Mouse (Mus musculus): Measurements from ENCODE around the gene Nemf. TPM values are rescaled to one million over a fixed set of nuclear protein-coding genes. Genes with fewer than 3 reads are reported as not detected.

The Nemf gene
- polyA plus RNA-seq, 1 experiment from 2014 or later = 66.8 TPM

GRCm38 (mm10) chr12:69373850-69374766 is 17.1 kb upstream of the Nemf start:
- Histone ChIP-seq H3K27ac (no peak overlapping the region), H3K36me3 (ENCODE audit: insufficient read depth, low read length) (no peaks in the 10 kb centered on the region), H3K4me2 (ENCODE audit: low read length) (peak overlapping the region; percentile 82), H3K9me3 (replicated peaks; ENCODE audit: low read length) (no peaks in the 10 kb centered on the region), H3K4me1 (replicated peaks; ENCODE audit: insufficient read depth, low read length) (peaks cover 5% of the 10 kb centered on the region; the same call in 1 of the 2 replicates), H3K27me3 (ENCODE audit: insufficient read depth, low read length) (no peaks in the 10 kb centered on the region), H3K4me3 (replicated peaks; ENCODE audit: low read depth, low read length) (peak overlapping the region; percentile 99), H3K9ac (ENCODE audit: low read depth, low read length) (peak overlapping the region; percentile 98)
- ATAC-seq (replicated peaks; ENCODE audit: low FRiP score, low read depth) (no peak), DNase-seq (ENCODE audit: low spot score) (no peak)
- WGBS = 26% methylated on average over 11 of the region's 11 CpGs
- TF ChIP-seq CTCF (IDR thresholded peaks at IDR 0.05; ENCODE audit: low read depth) = no peak

GRCm38 (mm10) chr12:69372731-69373331 is 15.9 kb upstream of the Nemf start:
- no peak for DNase-seq (ENCODE audit: low spot score)
- ATAC-seq (replicated peaks; ENCODE audit: low FRiP score, low read depth) = 0 out of 2 replicates have a peak, but pooled peaks have one; percentile 0

GRCm38 (mm10) chr12:69371854-69372671 is 15.1 kb upstream of the Nemf start, which contains the start of the genes Arf6 and Gm9887:
Gene Arf6 (plus strand): TSS chr12:69372150.
Gene Gm9887 (minus strand): TSS chr12:69372458.
- Histone ChIP-seq H3K9ac (ENCODE audit: low read depth, low read length) (peak within 1 kb of the TSS; percentile 98), H3K27me3 (ENCODE audit: insufficient read depth, low read length) (no peaks in the 10 kb centered on the region), H3K36me3 (ENCODE audit: insufficient read depth, low read length) (no peaks in the 10 kb centered on the region), H3K4me3 (replicated peaks; ENCODE audit: low read depth, low read length) (peak within 1 kb of the TSS; percentile 99), H3K4me2 (ENCODE audit: low read length) (peak within 1 kb of the TSS; percentile 82), H3K4me1 (replicated peaks; ENCODE audit: insufficient read depth, low read length) (peaks cover 5% of the 10 kb centered on the region; the same call in 1 of the 2 replicates), H3K27ac (peak within 1 kb of the TSS; percentile 97), H3K9me3 (replicated peaks; ENCODE audit: low read length) (no peaks in the 10 kb centered on the region)
- under 1% methylated on average over 104 of the region's 121 CpGs for WGBS
- TF ChIP-seq CTCF (IDR thresholded peaks at IDR 0.05; ENCODE audit: low read depth) = no peak
- DNase-seq (ENCODE audit: low spot score) = peak; percentile 97
- ATAC-seq (replicated peaks; ENCODE audit: low FRiP score, low read depth) = peak; percentile 93

More at GRCm38 (mm10) chr12:69372731-69373331, 15.9 kb upstream of the Nemf start:
- Histone ChIP-seq H3K36me3 (ENCODE audit: insufficient read depth, low read length) (no peaks in the 10 kb centered on the region), H3K27me3 (ENCODE audit: insufficient read depth, low read length) (no peaks in the 10 kb centered on the region), H3K9ac (ENCODE audit: low read depth, low read length) (peak overlapping the region; percentile 98), H3K4me2 (ENCODE audit: low read length) (peak overlapping the region; percentile 82), H3K9me3 (replicated peaks; ENCODE audit: low read length) (no peaks in the 10 kb centered on the region), H3K27ac (peak overlapping the region; percentile 97), H3K4me1 (replicated peaks; ENCODE audit: insufficient read depth, low read length) (peaks cover 5% of the 10 kb centered on the region; the same call in 1 of the 2 replicates), H3K4me3 (replicated peaks; ENCODE audit: low read depth, low read length) (peak overlapping the region; percentile 99)
- under 1% methylated on average over 42 of the region's 42 CpGs for WGBS
- no peak for TF ChIP-seq CTCF (IDR thresholded peaks at IDR 0.05; ENCODE audit: low read depth)

GRCm38 (mm10) chr12:69371421-69371853 is 14.5 kb upstream of the Nemf start:
- Histone ChIP-seq H3K36me3 (ENCODE audit: insufficient read depth, low read length) (no peaks in the 10 kb centered on the region), H3K27ac (peak overlapping the region; percentile 97), H3K4me1 (replicated peaks; ENCODE audit: insufficient read depth, low read length) (peaks cover 5% of the 10 kb centered on the region; the same call in 1 of the 2 replicates), H3K27me3 (ENCODE audit: insufficient read depth, low read length) (no peaks in the 10 kb centered on the region), H3K4me3 (replicated peaks; ENCODE audit: low read depth, low read length) (peak overlapping the region; percentile 99), H3K4me2 (ENCODE audit: low read length) (peak overlapping the region; percentile 82), H3K9ac (ENCODE audit: low read depth, low read length) (peak overlapping the region; percentile 98), H3K9me3 (replicated peaks; ENCODE audit: low read length) (no peaks in the 10 kb centered on the region)
- peak; percentile 63 for TF ChIP-seq CTCF (IDR thresholded peaks at IDR 0.05; ENCODE audit: low read depth)
- ATAC-seq (replicated peaks; ENCODE audit: low FRiP score, low read depth) (peak; percentile 78), DNase-seq (ENCODE audit: low spot score) (peak; percentile 94)
- under 1% methylated on average over 24 of the region's 24 CpGs for WGBS

- Histone ChIP-seq H3K4me3 (replicated peaks; ENCODE audit: low read depth, low read length) (peak overlapping the region; percentile 99), H3K9me3 (replicated peaks; ENCODE audit: low read length) (no peaks in the 10 kb centered on the region), H3K27ac (peak overlapping the region; percentile 97), H3K9ac (ENCODE audit: low read depth, low read length) (peak overlapping the region; percentile 98; the same call in 1 of the 2 replicates), H3K4me2 (ENCODE audit: low read length) (peak overlapping the region; percentile 82), H3K27me3 (ENCODE audit: insufficient read depth, low read length) (no peaks in the 10 kb centered on the region), H3K36me3 (ENCODE audit: insufficient read depth, low read length) (no peaks in the 10 kb centered on the region), H3K4me1 (replicated peaks; ENCODE audit: insufficient read depth, low read length) (peaks cover 2% of the 10 kb centered on the region; the same call in 1 of the 2 replicates)
- ATAC-seq (replicated peaks; ENCODE audit: low FRiP score, low read depth) (no peak), DNase-seq (ENCODE audit: low spot score) (no peak)
- 13% methylated on average over 7 of the region's 7 CpGs for WGBS
- no peak for TF ChIP-seq CTCF (IDR thresholded peaks at IDR 0.05; ENCODE audit: low read depth)
Observed at GRCm38 (mm10) chr12:69370936-69371335, 14.0 kb upstream of the Nemf start.

Data from kidney, postnatal 0 days (tissue).